Mouse (Mus musculus) liver, postnatal 0 days (tissue): ENCODE measurements around the gene Brd9. TPM values are rescaled to one million over a fixed set of nuclear protein-coding genes. Genes with fewer than 3 reads are reported as not detected.

Experiments
- ATAC-seq: fragments of 200-750 bp; cut with Nextera tagmentation; 2 replicates; pipeline ENCODE4 v1.8.0; 2017; ENCODE audit warnings: mild to moderate bottlenecking, moderate library complexity
- DNase-seq: peaks from one replicate; pipeline ENCODE4 v3.0.0-alpha.2; 2016
- H3K27ac ChIP-seq: fragments of 300-500 bp; sonication (generic); 2 replicates; pipeline ENCODE4 v1.5.1; 2014; ENCODE audit warnings: antibody characterized with exemption, moderate library complexity, mild to moderate bottlenecking, low read depth
- H3K27me3 ChIP-seq: fragments of 300-500 bp; sonication (generic); 2 replicates; pipeline ENCODE4 v1.6.1; 2014; ENCODE audit warnings: low read length, control low read depth, mixed read lengths; ENCODE audit not compliant: insufficient read depth
- H3K36me3 ChIP-seq: fragments of 300-500 bp; sonication (generic); replicated peaks from 2 replicates; pipeline ENCODE4 v1.6.1; 2014; ENCODE audit warnings: mild to moderate bottlenecking, control low read depth, low read length, moderate library complexity, mixed read lengths; ENCODE audit not compliant: insufficient read depth
- H3K4me1 ChIP-seq: fragments of 300-500 bp; sonication (generic); 2 replicates; pipeline ENCODE4 v1.6.1; 2014; ENCODE audit warnings: antibody characterized with exemption, mild to moderate bottlenecking, control low read depth; ENCODE audit not compliant: insufficient read depth
- H3K4me2 ChIP-seq: fragments of 300-500 bp; sonication (generic); 2 replicates; pipeline ENCODE4 v1.6.1; 2014; ENCODE audit warnings: low read depth, mild to moderate bottlenecking, low read length, moderate library complexity, mixed read lengths
- H3K4me3 ChIP-seq: fragments of 300-500 bp; sonication (generic); 2 replicates; pipeline ENCODE4 v1.5.1; 2014; ENCODE audit warnings: low read depth, low read length
- H3K9ac ChIP-seq: fragments of 300-500 bp; sonication (generic); replicated peaks from 2 replicates; pipeline ENCODE4 v1.6.1; 2014; ENCODE audit warnings: mild to moderate bottlenecking, moderate library complexity
- H3K9me3 ChIP-seq: fragments of 300-500 bp; sonication (generic); 2 replicates; pipeline ENCODE4 v1.6.1; 2016; ENCODE audit warnings: mild to moderate bottlenecking, control low read depth, low read length, mixed read lengths
- CTCF ChIP-seq: sonication (generic); IDR thresholded peaks from 2 replicates; pipeline ENCODE4 v1.5.1; 2016; ENCODE audit warnings: antibody characterized with exemption, low read depth
- EP300 ChIP-seq: IDR thresholded peaks from 2 replicates; pipeline ENCODE4 v1.6.1; 2016; ENCODE audit warnings: antibody characterized with exemption, low read depth, mild to moderate bottlenecking
- WGBS: fragments of 180-500 bp; shearing (Covaris S2); extraction: QIAGEN DNeasy Blood & Tissue Kit; methylation state at CpG from one replicate; pipeline ENCODE4 v1.1.7; 2014; ENCODE audit not compliant: insufficient replicate concordance; 5-methylcytosine and 5-hydroxymethylcytosine counted together
- polyA plus RNA-seq: library from polyadenylated mRNA; unstranded; fragments of >200 nt; fragmentation: Nextera tagmentation; extraction: Ambion mirVana; gene quantifications from 2 replicates; pipeline ENCODE4 v1.2.1, GENCODE M21; 2015

Gene Brd9
- polyA plus RNA-seq = 10.3 and 10.6 TPM in 2 replicates

GRCm38 (mm10) chr13:73937321-73938176 lies at the start of gene Brd9, which contains the start of gene Trip13:
Gene Brd9, plus strand, starts transcription at chr13:73937811.
Gene Trip13, minus strand, starts transcription at chr13:73937784.
- Histone ChIP-seq H3K27ac (peak within 1 kb of the TSS; percentile 92), H3K4me1 (peaks cover 14% of the 10 kb centered on the region), H3K27me3 (no peaks in the 10 kb centered on the region), H3K4me2 (peak within 1 kb of the TSS; percentile 94), H3K9me3 (no peaks in the 10 kb centered on the region), H3K4me3 (peak within 1 kb of the TSS; percentile 83), H3K9ac (peak within 1 kb of the TSS; percentile 83), H3K36me3 (peaks cover 20% of the 10 kb centered on the region)
- DNase-seq = peak; percentile 98
- under 1% methylated on average over 71 of the region's 82 CpGs for WGBS
- peak; percentile 98 for ATAC-seq
- peak; percentile 25 for TF ChIP-seq CTCF
- TF ChIP-seq EP300 = peak; percentile 36; the same call in 1 of the 2 replicates

GRCm38 (mm10) chr13:73892493-73893178 lies 45.0 kb upstream of the Brd9 start:
- Histone ChIP-seq H3K9ac (no peak overlapping the region), H3K36me3 (no peaks in the 10 kb centered on the region), H3K9me3 (peaks cover 2% of the 10 kb centered on the region; the same call in 1 of the 2 replicates), H3K4me1 (peaks cover 3% of the 10 kb centered on the region; the same call in 1 of the 2 replicates), H3K27ac (no peak overlapping the region), H3K27me3 (no peaks in the 10 kb centered on the region), H3K4me3 (no peak overlapping the region), H3K4me2 (no peak overlapping the region)
- DNase-seq (no peak), ATAC-seq (peak; percentile 57)
- TF ChIP-seq CTCF = no peak
- TF ChIP-seq EP300 = no peak
- 48% methylated on average over 6 of the region's 6 CpGs for WGBS

- Histone ChIP-seq H3K9ac (no peak overlapping the region), H3K4me3 (no peak overlapping the region), H3K36me3 (no peaks in the 10 kb centered on the region), H3K4me2 (no peak overlapping the region), H3K9me3 (peaks cover 2% of the 10 kb centered on the region; the same call in 1 of the 2 replicates), H3K4me1 (peaks cover under 1% of the 10 kb centered on the region; the same call in 1 of the 2 replicates), H3K27me3 (no peaks in the 10 kb centered on the region), H3K27ac (no peak overlapping the region)
- TF ChIP-seq CTCF = no peak
- no peak for TF ChIP-seq EP300
- no peak for DNase-seq
- ATAC-seq = no peak
- 72% methylated on average over 3 of the region's 3 CpGs for WGBS
Measured at GRCm38 (mm10) chr13:73897561-73897960, 40.0 kb upstream of the Brd9 start.

- H3K27ac ChIP-seq = no peak overlapping the region
- H3K36me3 ChIP-seq = peaks cover 3% of the 10 kb centered on the region; the same call in 1 of the 2 replicates
- H3K4me3 ChIP-seq = no peak overlapping the region
- no peak for ATAC-seq
- no peaks in the 10 kb centered on the region for H3K9me3 ChIP-seq
- no peak overlapping the region for H3K9ac ChIP-seq
- no peaks in the 10 kb centered on the region for H3K4me1 ChIP-seq
- no peak for DNase-seq
- no peak overlapping the region for H3K4me2 ChIP-seq
- no peaks in the 10 kb centered on the region for H3K27me3 ChIP-seq
- TF ChIP-seq CTCF (no peak), EP300 (no peak)
- 79% methylated on average over 5 of the region's 5 CpGs for WGBS
Measured at GRCm38 (mm10) chr13:73907136-73907535, 30.5 kb upstream of the Brd9 start.

- H3K9ac ChIP-seq = no peak overlapping the region
- WGBS = 57% methylated on average over 2 of the region's 2 CpGs
- no peaks in the 10 kb centered on the region for H3K27me3 ChIP-seq
- DNase-seq (peak; percentile 30), ATAC-seq (no peak)
- peak; percentile 85 for TF ChIP-seq CTCF
- no peak for TF ChIP-seq EP300
- H3K4me3 ChIP-seq = no peak overlapping the region
- no peak overlapping the region for H3K27ac ChIP-seq
- peaks cover 9% of the 10 kb centered on the region for H3K36me3 ChIP-seq
- H3K4me1 ChIP-seq = no peaks in the 10 kb centered on the region
- H3K9me3 ChIP-seq = no peaks in the 10 kb centered on the region
- no peak overlapping the region for H3K4me2 ChIP-seq
Measured at GRCm38 (mm10) chr13:73907683-73908412, 29.8 kb upstream of the Brd9 start.
